Mouse (Mus musculus) C2C12 (cell line): ENCODE results near the gene Ank2.

ENCODE experiments used
- CEBPB ChIP-seq: IDR thresholded peaks from one replicate; pipeline ENCODE4 v1.6.1; 2011; ENCODE audit warnings: low read depth, mild to moderate bottlenecking, control low read depth, moderate library complexity
- CTCF ChIP-seq: IDR thresholded peaks from one replicate; pipeline ENCODE4 v1.5.1; 2011; ENCODE audit not compliant: control insufficient read depth, insufficient read depth, insufficient read length
- MAX ChIP-seq: IDR thresholded peaks from one replicate; pipeline ENCODE4 v1.6.1; 2011; ENCODE audit warnings: mild to moderate bottlenecking, control low read depth
- MYOD1 ChIP-seq: IDR thresholded peaks from one replicate; pipeline ENCODE4 v1.6.1; 2011; ENCODE audit warnings: low read depth; ENCODE audit not compliant: control insufficient read depth, insufficient read length
- MYOG ChIP-seq: IDR thresholded peaks from one replicate; pipeline ENCODE4 v1.6.1; 2011; ENCODE audit not compliant: control insufficient read depth, insufficient read length; ENCODE audit errors: extremely low read depth

DNA sequence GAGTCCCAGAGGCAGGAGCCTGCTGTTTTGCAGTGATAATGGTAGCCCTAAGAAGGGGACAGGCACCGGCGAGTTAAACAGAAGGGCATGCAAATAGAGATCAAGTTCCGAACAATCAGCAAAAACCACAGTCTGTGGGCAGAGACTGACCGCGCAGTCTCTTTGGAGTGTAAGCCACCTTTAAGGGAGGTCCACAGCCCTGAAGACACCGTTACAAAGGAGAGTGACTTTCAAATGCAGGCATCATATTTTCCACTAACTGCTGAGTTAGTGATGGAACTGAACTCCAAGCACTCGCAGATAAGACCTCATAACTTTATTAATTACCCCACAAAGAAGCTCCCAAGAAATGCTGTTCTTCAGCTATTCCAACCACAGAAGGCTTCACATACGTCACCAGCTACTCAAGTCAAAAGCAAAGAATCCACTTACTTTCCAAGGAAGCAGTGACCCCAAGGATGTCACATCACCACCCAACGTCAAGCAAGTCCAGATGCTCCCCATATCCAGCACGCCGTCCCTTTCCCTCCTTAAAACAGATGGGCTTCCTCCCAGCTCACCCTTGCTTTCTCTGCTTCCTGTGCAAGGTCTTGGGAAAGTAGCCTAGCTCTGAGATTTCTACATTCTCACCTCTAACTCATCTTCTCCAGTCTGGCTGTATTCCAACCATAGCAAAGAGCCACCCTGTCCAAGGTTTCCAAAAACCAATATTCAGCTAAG is 252.0 kb downstream of the Ank2 start:
- TF ChIP-seq CTCF, result no peak
- no peak for TF ChIP-seq MYOD1
- no peak for TF ChIP-seq MAX
- TF ChIP-seq CEBPB, result no peak
- no peak for TF ChIP-seq MYOG
